Mouse (Mus musculus) kidney, adult 2 months (tissue): ENCODE measurements around the gene Dusp1.

Experiments
- CTCF ChIP-seq: fragments of 200-500 bp; conservative IDR thresholded peaks from 2 replicates; pipeline ENCODE4 v1.5.1; 2011; ENCODE audit warnings: low read depth, mild to moderate bottlenecking, control low read depth, low read length, moderate library complexity, mixed read lengths; ENCODE audit not compliant: insufficient read depth, insufficient read length
- POLR2A ChIP-seq: fragments of 200-500 bp; IDR thresholded peaks from one replicate; pipeline ENCODE4 v1.6.1; 2011; ENCODE audit warnings: low read depth, low read length, control low read depth

- TF ChIP-seq CTCF (peak; percentile 46), POLR2A (no peak)
Observed at GRCm38 (mm10) chr17:26596856-26597481, 35.0 kb upstream of the Dusp1 start.
